Mouse (Mus musculus) left cerebral cortex, adult 9 months (tissue): ENCODE measurements around the gene Nubpl.
A peak's percentile ranks its signal among the peaks of the same experiment; 100 is the strongest.

ENCODE experiments used
- DNase-seq, 2 experiments: peaks; one replicate each; pipeline ENCODE4 v3.0.0; 2022; ENCODE audit warnings: low spot score in 2 of 2

Nubpl gene

GRCm38 (mm10) chr12:52328488-52328887 is 231.0 kb downstream of the Nubpl start:
- no peak for DNase-seq

- DNase-seq, result no peak
These were observed 237.7 kb downstream of the Nubpl start for GRCm38 (mm10) chr12:52335142-52335765.

GRCm38 (mm10) chr12:52338136-52338753 is 240.7 kb downstream of the Nubpl start:
- DNase-seq, result no peak

- peak in 1 of 2 experiments; percentile 15 for DNase-seq
These were observed 249.1 kb downstream of the Nubpl start for GRCm38 (mm10) chr12:52346611-52347010.

GRCm38 (mm10) chr12:52350276-52350675 is 252.7 kb downstream of the Nubpl start:
- no peak for DNase-seq

GRCm38 (mm10) chr12:52359484-52359883 is 261.9 kb downstream of the Nubpl start:
- DNase-seq, result no peak

- peak; percentile 10 to 17 for DNase-seq
These were observed 262.6 kb downstream of the Nubpl start for GRCm38 (mm10) chr12:52360136-52360535.

- DNase-seq, result peak; percentile 11 to 17
These were observed 263.7 kb downstream of the Nubpl start for GRCm38 (mm10) chr12:52361198-52361597.
